Mouse (Mus musculus) lung, adult 10 weeks (tissue): ENCODE measurements around the gene Pnisr. TPM values are rescaled to one million over a fixed set of nuclear protein-coding genes. Genes with fewer than 3 reads are reported as not detected.

Source experiments
- polyA plus RNA-seq: library from polyadenylated mRNA; stranded (reverse); fragments of 350-450 nt; fragmentation: Illumina TruSeq; extraction: RNeasy Lipid Tissue Mini Kit (QIAGEN cat#74804); gene quantifications from one replicate; pipeline ENCODE4 v1.2.3, GENCODE M21; 2014; ENCODE audit warnings: low read depth, low replicate concordance; ENCODE audit not compliant: insufficient read depth

Pnisr gene
- 22.1 TPM for polyA plus RNA-seq

DNA sequence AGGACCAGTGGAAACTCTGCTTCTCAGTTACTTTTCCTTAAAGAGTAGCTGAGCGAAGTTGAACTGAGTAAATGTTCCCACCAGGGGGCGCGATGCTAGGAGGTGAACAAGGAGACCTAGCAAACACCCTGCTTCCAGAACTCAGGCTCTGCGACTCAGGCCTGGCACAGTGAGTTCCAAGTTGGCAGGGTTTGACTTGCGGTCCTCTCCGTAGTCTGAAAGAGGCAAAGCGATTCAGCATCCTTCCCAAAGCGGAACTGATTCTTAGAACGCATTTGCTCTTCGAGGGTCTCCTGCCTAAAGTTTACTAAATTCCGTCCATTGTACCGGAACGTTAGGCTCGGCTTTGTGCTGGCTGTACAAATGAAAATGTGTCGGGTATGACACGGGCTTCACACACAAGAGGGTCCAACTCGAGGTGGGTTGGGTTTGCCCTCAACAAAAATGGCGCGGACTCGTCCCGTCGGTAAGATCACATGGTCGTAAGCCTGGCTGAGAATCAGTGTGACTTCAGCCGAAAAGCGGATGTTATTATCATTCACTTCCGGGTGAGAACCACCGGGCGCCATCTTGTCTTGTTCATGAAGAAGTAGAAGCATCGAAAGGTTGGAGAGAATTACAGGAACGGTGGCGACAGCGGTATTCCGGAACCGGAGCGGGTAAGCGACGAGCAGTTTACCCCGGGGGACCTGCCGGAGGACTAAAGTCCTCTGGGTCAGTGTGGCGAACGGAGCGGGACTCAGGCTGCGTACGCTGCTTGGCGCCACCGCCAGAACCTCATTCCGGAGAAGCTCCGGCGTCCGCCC lies at the start of gene Pnisr:
Gene Pnisr, plus strand, starts transcription at position 103 of the 806 bp plus-strand sequence.

DNA sequence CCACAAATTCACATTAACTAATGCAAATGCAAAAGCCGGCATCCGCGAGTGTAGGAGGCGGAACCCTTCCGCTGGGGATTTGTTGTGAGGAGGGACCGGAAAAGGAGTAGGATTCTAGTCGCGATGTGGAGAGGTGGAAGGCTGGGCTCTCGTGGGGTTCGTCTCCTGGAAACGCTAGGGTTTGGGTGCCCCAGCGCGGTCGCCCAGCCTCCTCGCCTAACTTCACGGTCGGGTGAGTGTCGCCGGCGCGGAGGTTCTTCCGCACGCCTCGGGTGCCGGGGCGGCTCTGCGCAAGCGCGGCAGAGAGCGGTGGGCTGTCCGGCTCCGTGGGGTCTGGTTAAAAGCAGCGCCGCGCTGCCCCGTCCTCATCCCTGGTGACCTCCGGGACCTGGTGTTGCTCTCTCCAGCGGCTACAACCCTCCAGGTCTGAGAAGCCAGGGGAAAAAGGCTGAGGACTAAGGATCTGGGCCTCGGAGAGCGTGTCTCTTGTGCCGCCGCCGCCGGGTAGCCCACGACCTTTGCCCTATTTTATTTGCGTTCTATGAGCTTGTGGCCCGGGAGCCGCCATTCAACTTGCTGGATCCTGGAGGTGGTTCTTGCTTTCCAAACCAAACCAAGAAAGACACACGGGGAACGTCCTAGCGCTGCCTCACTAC lies 32.3 kb downstream of the Pnisr start, which contains the start of gene Coq3:
Gene Coq3, plus strand, starts transcription at position 109 of the 656 bp plus-strand sequence.

Other genes starting within 250 kb of the Pnisr start
- gene Prdm13, start 161.6 kb upstream of the Pnisr start, polyA plus RNA-seq: not detected
- gene Ccnc, start 119.9 kb upstream of the Pnisr start, polyA plus RNA-seq: 15.6 TPM
- gene Usp45, start 80.4 kb upstream of the Pnisr start, polyA plus RNA-seq: 4.8 TPM
- 5.9 TPM for gene Tstd3, start 80.4 kb upstream of the Pnisr start, polyA plus RNA-seq
- 5.4 TPM for gene Coq3, start 32.1 kb downstream of the Pnisr start, polyA plus RNA-seq
- gene Faxc, start 83.7 kb downstream of the Pnisr start, polyA plus RNA-seq: 0.31 TPM